Mouse (Mus musculus) liver, adult 2 months (tissue): ENCODE measurements around the gene Ttc39b.

Experiments used
- CTCF ChIP-seq: fragments of 200-500 bp; IDR thresholded peaks from 2 replicates; pipeline ENCODE4 v1.5.1; 2011; ENCODE audit warnings: low read depth, low read length, control low read depth
- POLR2A ChIP-seq: fragments of 200-500 bp; IDR thresholded peaks from 2 replicates; pipeline ENCODE4 v1.6.1; 2011; ENCODE audit warnings: low read length, control low read depth; ENCODE audit not compliant: insufficient read depth; ENCODE audit errors: extremely low read depth

DNA sequence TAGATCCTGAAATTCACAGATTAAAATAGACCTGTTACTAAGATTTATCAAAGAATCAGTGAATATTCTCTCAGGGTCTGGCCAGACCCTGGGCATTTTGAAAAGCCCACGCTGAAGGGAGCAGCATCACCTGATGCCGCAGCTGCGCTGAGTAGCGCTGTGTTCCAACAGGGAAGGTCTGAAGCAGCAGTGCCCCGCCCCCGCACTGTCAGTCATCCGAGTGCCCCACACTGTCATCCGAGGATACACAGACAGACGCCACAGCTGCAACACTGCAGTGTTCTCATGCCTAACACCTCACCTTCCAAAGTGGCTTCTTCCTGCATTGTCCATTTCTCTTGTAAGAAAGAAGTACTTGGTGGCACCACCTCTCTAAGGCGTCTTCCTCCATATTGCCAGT, 96.0 kb downstream of the Ttc39b start:
- TF ChIP-seq CTCF (no peak), POLR2A (no peak)
